Comparison of ENCODE assay signal across 9 mouse cellular contexts in the genomic region with DNA sequence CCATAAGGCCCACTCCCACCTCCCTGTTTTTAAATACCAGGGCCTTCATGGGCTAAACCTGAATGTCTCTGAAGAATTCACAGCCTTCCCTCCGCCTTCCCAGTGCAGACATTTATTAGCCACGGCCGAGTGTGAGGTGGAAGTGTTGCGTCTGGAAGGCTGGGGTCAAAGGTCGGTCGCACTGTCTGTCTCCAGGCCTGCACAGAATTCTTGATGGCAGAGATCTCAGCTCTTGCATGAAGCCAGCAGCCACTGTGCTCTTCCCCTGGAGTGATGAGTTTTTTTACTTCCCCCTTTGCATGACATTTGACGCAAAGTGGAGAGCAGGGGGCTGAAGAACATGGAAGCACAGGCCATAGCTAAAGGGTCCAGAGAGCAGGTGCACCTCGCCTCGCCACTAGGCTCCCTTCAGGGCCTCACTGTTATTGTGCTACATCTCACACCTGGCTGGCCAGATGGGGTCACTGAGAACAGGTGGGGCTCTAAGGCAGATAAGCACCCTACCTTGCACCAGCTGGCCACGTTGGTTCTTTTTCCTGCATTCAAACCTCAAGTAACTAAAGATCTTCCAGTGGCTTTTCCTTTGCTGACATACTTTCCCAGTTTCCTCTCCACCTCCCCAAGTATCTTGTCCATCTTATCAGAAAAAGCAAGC.
A peak's percentile ranks its signal among the peaks of the same experiment; 100 is the strongest.
DNase-seq lines count a peak whose midpoint lies in the region; ATAC-seq lines count a peak whose summit lies in the region.
"Had no signal": no experiment of that assay in that cellular context is flagged by ENCODE, and none has a peak within 500 bp of the region (broad histone marks: within the 10 kb centered on the region; RNA-seq: fewer than 3 reads in every experiment).

No protein-coding gene starts in this region.

- H3K9me3 ChIP-seq in erythroblast, embryonic 14.5 days (ENCODE audit: control insufficient read depth, low read length), result no peaks in the 10 kb centered on the region; the same call in 1 of the 2 replicates
- no peaks in the 10 kb centered on the region for H3K9me3 ChIP-seq in hindbrain, embryonic 16.5 days (ENCODE audit: control insufficient read depth, low read length)
- H3K9me3 ChIP-seq in midbrain, embryonic 10.5 days (replicated peaks), result no peaks in the 10 kb centered on the region
- H3K9me3 ChIP-seq: limb, embryonic 15.5 days had no signal

- peak; percentile 47 to 60 for DNase-seq in cerebellum, postnatal 25 days
- DNase-seq in midbrain, embryonic 10.5 days (ENCODE audit: low spot score), result peak; percentile 32
- no peak for DNase-seq in frontal cortex, adult 2 months (ENCODE audit: extremely low spot score in 1 of 2, low spot score in 1 of 2)
- no peak for DNase-seq in testis, postnatal 14 days (ENCODE audit: low spot score)
- DNase-seq in left cerebral cortex, adult 18-20 months (ENCODE audit: low spot score in 2 of 2), result no peak

- H3K36me3 ChIP-seq in erythroblast, embryonic 14.5 days (ENCODE audit: control insufficient read depth), result peaks cover 2% of the 10 kb centered on the region
- H3K36me3 ChIP-seq in hindbrain, embryonic 16.5 days (ENCODE audit: control insufficient read depth, insufficient read depth, low read length), result no peaks in the 10 kb centered on the region
- H3K36me3 ChIP-seq in midbrain, embryonic 10.5 days, result no peaks in the 10 kb centered on the region
- H3K36me3 ChIP-seq: limb, embryonic 15.5 days had no signal

- WGBS in hindbrain, embryonic 16.5 days, result 48% methylated on average over 10 of the region's 10 CpGs
- WGBS in midbrain, embryonic 10.5 days, result 47% methylated on average over 10 of the region's 10 CpGs

- no peak for ATAC-seq in erythroblast, adult 5-6 weeks (replicated peaks; ENCODE audit: low FRiP score, poor library complexity, severe bottlenecking)
- ATAC-seq in hindbrain, embryonic 16.5 days, result no peak

- peaks cover 26% of the 10 kb centered on the region for H3K27me3 ChIP-seq in erythroblast, embryonic 14.5 days (ENCODE audit: control insufficient read depth)
- no peaks in the 10 kb centered on the region for H3K27me3 ChIP-seq in hindbrain, embryonic 16.5 days (replicated peaks; ENCODE audit: control insufficient read depth, insufficient read depth, low read length)
- no peaks in the 10 kb centered on the region for H3K27me3 ChIP-seq in midbrain, embryonic 10.5 days (ENCODE audit: low read depth, poor library complexity, severe bottlenecking)

- H3K9ac ChIP-seq in hindbrain, embryonic 16.5 days (ENCODE audit: low read depth, low read length), result peak overlapping the region; percentile 24; the same call in 1 of the 2 replicates
- H3K9ac ChIP-seq: limb, embryonic 15.5 days had no signal

- peak overlapping the region; percentile 51 for H3K27ac ChIP-seq in hindbrain, embryonic 16.5 days (ENCODE audit: low read depth, low read length)
- H3K27ac ChIP-seq in midbrain, embryonic 10.5 days (replicated peaks), result peak overlapping the region; percentile 91
- H3K27ac ChIP-seq: limb, embryonic 15.5 days had no signal

- H3K4me1 ChIP-seq in erythroblast, embryonic 14.5 days (ENCODE audit: control insufficient read depth), result peaks cover 90% of the 10 kb centered on the region
- peaks cover 54% of the 10 kb centered on the region for H3K4me1 ChIP-seq in hindbrain, embryonic 16.5 days (ENCODE audit: control insufficient read depth, insufficient read depth, low read depth, low read length)
- peaks cover 89% of the 10 kb centered on the region for H3K4me1 ChIP-seq in midbrain, embryonic 10.5 days

- H3K4me2 ChIP-seq in hindbrain, embryonic 16.5 days (ENCODE audit: low read length), result no peak overlapping the region
- H3K4me2 ChIP-seq: limb, embryonic 15.5 days had no signal

- peak overlapping the region; percentile 56 for H3K4me3 ChIP-seq in erythroblast, embryonic 14.5 days (replicated peaks)
- H3K4me3 ChIP-seq in hindbrain, embryonic 16.5 days (ENCODE audit: low read length), result no peak overlapping the region
- 0 out of 2 replicates have a peak overlapping the region, but pooled peaks have one; percentile 36 for H3K4me3 ChIP-seq in midbrain, embryonic 10.5 days
- H3K4me3 ChIP-seq: limb, embryonic 15.5 days had no signal

Comparison
In these comparisons a context has a peak if more than half of its experiments do, and no peak if none do; other contexts are left out.
1. DNase-seq: peak in cerebellum, postnatal 25 days (2 of 2) and midbrain, embryonic 10.5 days (single experiment); none in frontal cortex, adult 2 months (0 of 2), testis, postnatal 14 days (single experiment) and left cerebral cortex, adult 18-20 months (0 of 2).